Mouse (Mus musculus): ENCODE data around the gene Aqp6.

Gene Aqp6

DNA sequence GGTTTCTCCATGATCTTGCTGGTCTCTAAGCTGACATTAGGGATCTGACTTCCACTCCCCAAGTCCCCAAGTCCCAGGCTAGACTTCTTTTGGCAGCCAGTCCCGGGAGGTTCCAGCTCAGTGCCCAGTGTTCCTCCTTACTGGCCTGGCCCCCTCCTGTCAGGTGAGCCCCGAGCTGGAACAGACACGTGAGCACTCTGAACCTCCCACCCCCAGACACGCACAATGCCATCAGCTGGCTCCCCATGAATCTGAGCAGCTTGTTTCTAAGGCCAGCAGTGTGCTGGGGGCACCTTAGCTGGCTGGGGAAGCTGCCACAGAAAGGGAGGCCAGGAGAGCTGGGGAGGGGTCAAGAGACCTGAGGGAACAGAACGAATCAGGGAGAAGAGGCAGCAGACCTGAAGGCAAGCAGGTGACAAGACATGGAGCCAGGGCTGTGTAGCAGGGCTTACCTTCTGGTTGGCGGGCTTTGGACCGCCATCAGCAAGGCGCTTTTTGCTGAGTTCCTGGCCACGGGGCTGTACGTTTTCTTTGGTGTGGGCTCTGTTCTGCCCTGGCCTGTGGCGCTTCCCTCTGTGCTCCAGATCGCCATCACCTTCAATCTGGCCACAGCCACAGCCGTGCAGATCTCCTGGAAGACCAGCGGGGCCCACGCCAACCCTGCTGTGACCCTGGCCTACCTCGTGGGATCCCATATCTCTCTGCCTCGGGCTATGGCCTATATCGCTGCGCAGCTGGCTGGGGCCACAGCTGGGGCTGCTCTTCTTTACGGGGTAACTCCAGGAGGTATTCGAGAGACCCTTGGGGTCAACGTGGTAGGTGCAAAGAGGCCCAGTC, at the start of gene Aqp6:
Gene Aqp6 (plus strand): TSS at position 415 of the 837 bp plus-strand sequence.
- DNase-seq (ENCODE audit: low read depth, low spot score) = no peak

DNA sequence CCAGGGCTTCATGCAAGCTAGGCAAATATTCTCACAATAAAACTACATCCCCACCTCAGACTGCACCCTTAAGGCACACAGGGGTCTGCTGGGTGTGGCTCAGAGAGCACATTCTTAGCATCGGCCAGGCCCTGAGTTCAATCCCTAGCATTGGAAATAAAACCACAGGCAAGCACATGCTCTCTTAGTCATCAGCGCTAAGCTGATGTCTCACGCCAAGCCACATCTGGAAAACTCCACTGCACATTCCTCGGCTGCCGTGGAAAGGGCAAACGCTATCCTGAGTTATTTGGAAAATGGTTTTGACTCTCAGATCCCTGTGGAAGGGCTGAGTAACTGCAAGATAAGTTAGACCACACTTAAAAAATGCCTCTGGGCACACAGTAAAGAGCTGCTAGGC, 47.4 kb upstream of the Aqp6 start:
- DNase-seq (ENCODE audit: low read depth, low spot score) = peak; percentile 71

DNA sequence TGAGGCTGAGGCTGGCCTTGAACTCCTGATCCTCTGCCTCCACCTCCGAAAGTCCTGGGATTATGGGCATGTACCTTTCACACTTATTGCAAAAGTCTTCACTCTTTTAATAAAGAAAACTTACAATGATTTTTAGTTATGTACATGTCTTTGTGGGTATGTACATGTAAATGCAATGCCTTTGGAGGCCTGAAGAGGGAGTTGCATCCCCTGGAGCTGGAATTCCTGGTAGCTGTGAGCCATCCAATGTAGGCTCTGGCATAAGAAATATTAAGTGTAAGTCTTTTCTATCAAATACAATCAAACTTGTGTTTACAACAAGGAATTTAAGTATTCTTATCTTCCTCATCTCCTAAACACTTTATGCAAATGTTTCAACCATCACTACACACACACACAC, 42.3 kb upstream of the Aqp6 start:
- DNase-seq (ENCODE audit: low read depth, low spot score) = peak; percentile 40

DNA sequence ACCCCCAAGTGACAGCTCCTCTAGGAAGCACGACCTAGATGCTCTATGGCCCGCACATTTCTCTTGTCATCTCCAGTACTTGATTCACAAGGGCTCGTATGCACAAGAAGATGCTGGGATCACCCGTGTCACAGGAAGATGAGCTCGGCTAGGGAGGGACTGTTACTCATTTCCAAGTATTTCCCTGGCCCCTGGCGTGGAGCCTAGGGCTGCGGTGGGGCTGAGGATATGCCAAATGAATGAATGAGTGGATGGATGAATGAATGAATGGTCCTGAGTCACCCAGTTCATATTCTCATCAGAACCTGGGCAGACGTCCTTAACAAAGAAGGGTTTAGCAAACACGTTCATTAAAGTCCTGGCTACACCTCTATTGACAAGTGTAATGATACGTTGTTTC, 41.0 kb upstream of the Aqp6 start:
- DNase-seq (ENCODE audit: low read depth, low spot score) = no peak

DNA sequence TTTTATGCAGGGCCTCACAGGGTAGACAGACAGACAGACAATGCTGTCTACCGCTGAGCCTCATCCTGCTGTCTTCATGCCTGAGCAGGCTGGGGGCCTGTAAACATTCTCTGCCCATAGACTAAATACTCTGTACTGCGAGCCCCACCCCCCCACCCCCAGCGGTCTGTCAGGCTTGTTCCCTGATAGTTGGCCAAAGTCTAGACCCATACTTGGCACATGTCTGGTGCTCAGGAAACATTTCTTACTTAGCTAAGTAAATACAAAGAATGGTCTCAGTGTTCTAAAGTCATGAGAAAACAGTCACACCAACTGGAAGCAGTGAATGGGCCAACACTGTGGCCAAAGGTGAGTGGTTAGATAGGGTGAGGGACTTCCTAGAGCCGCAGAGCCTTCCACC, 33.8 kb upstream of the Aqp6 start:
- no peak for DNase-seq (ENCODE audit: low read depth, low spot score)

DNA sequence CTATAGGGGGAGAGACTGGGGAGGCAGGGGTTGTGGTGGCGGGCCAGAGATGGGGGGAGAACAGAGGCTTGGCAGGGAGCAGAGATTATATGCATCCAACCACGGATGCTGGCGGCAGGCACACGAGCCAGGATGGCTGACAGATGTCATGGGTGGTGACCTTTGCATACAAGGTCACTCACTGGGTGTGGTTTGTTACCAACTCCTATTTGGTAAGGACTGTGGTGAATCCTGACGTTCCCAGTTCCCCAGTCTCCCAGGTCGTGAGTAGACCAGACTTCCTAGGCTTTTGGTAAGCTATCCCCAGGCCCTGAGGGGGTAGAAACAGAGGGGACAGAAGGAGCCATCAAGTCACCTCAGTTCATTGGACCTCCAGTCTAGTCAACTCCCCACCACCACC, 32.5 kb upstream of the Aqp6 start:
- no peak for DNase-seq (ENCODE audit: low read depth, low spot score)

DNA sequence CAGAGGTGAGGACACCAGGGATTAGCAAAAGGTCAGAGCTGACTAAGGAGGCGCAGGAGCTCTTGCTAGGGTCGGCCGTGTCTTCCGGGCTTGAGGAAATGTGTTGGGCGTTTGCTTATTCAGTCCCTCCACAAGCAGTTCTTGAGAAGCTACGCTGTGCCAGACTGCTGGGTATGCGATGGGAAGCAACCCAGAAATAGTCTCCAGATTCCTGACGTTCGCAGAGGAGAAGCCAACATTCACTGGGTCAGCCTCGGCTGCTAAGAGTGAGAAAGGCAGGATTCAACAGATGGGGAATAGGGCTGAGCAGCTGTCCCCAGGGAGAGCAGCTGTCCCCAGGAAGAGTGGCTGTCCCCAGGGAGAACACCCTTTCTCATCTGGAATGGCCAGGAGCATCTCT, 32.1 kb upstream of the Aqp6 start:
- no peak for DNase-seq (ENCODE audit: low read depth, low spot score)

DNA sequence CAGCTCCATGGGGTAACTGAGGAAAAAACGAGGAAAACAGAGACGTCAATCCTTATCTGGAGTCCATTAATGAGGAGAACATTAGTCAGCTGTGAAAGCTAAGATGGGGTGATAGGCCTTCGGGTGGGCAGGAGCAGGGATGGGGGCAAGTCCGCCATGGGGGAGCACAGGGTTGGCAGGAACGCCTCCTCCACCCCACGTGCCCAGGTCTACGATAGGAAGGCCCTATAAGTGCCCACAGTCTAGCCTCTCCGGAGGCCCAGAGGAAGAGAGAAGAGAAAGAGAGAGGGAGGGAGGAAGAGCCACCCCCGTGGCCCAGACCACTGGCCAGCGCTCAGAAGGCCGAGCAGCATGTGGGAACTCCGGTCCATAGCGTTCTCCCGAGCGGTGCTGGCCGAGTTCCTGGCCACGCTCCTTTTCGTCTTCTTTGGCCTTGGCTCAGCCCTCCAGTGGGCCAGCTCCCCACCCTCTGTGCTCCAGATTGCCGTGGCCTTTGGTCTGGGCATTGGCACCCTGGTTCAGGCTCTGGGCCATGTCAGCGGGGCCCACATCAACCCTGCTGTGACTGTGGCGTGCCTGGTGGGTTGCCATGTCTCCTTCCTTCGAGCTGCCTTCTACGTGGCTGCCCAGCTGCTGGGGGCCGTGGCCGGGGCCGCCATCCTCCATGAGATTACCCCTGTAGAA, 22.3 kb upstream of the Aqp6 start, which contains the start of gene Aqp2:
Gene Aqp2 (plus strand): TSS at position 254 of the 684 bp plus-strand sequence.
- no peak for DNase-seq (ENCODE audit: low read depth, low spot score)

DNA sequence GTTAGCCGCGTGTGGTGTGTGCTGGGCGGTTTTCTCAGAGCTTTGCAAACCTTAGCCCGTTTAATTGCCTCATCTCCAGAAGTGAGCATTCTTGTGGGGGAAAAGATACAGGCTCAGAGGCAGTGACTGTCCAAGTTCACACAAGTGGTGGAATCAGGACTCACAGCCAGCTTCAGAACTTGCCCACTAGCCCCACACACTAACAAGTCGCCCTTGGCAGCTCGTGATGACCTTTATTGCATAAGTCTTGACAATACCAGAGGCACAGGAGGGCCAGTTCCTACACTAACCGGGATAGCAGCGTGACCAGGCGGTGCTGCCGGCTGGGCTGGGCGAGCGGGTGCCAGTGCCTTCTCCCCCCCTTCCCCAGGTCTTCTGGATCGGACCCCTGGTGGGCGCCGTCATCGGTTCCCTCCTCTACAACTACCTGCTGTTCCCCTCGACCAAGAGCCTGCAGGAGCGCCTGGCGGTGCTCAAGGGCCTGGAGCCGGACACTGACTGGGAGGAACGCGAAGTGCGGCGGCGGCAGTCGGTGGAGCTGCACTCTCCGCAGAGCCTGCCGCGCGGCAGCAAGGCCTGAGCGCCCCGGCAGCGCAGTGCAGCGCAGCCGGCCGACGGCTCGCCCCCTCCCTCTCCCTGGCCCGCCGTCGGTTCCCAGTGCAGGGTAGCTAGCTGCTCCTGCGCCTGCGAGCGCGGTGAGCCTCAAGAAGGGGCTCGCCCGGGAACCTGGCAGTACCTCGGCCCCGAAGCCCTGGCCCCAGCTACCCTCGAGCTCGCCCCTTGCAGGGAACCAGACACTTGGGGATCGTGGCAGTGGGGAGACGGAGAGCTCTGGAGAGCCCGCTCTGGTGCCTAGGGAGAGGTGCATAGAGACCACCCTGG, 17.5 kb upstream of the Aqp6 start:
- peak; percentile 54 for DNase-seq (ENCODE audit: low read depth, low spot score)

DNA sequence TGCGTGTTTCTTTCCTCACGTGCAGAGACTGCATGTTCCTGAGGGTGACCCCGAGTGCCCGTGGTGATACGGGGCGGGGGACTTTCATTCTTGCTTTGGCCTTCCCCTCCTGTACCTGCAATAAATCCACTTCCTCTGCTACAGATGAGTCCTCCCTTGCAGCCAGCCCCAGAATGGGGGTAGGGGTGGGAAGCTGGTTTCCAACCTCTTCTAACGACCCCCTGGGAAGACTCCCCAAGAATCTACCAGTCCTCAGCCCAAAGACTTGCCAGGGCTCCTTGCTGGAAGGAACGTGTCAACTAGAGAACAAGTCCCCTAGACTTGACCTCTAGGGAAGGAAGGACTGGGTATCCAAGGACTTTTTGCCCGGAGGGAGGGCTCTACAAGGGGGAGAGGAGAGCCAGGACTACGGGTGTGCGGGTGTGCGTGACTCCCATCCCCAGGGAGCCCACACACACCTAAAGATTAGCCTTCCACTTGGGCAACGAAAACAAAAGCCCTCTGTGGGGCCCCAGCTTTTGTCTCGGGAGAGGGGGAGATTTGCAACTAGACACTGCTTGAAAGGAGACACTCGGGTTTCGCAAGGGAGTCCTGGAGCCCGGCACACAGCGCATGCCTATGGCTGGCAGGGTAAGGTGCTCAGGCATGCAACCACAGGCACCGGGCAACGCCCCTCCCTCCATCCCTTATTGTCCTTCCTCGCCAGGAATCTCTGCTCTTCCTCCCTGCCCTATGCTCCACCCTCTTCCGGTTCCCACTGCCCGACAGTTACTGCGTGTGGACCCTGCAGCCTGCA, 16.6 kb upstream of the Aqp6 start:
- peak; percentile 84 for DNase-seq (ENCODE audit: low read depth, low spot score)

DNA sequence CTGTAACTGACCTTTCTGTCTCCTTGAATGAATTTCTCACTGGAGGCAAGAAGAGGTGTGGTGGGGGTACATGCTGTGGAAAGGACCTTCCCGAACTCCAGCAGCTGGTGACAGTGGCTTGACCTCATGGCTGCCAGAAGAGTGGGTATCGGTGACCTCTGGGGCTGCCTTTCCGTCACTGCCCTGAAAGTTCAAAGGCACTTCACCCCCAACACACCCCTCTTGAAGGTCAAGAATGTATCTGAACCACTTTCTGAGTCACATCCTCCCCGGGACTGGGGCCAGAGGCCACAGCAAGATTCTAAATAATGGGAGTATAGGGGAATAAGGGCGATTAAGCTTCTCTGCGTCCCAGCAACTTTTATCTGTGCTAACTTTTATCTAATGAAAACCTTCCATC, 15.5 kb upstream of the Aqp6 start:
- DNase-seq (ENCODE audit: low read depth, low spot score) = no peak

DNA sequence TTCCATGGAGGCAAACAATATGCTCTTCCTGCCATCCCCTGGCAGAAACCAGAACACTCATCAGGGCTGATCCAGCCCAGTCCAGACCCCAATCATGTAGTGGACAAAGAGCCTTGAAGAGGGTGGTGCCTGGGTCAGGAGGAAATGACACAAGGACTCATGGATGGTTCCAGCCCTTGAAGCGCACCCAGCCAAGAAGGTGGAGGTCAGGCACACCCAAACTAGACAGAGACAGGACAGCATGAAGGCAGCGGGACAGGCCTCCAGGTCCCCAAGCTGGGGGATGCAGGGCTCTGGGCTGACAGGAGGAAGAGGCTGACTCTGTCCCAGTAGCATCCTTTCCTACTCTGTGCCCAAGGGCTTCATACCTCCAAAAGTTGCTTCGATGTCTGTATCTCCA, 14.7 kb upstream of the Aqp6 start:
- no peak for DNase-seq (ENCODE audit: low read depth, low spot score)

DNA sequence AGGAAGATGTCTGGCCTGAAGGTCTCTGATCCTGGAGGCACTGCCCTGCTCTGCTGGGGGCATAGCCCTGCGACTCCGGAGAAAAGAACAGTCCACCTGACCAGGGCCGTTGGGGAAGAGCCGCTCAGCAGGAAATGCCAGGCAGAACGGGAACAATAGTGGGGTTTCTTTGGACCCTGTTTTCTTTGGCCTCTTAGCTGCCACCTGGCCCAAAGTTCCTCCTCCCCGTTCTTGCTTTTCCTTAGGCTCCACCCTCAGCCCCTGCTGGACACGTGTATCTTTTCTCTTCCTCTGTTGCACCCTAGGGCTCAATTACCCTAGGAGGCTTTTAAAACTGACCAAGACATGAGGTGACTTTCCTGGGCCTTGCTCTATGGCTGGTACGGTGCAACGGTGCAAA, 12.0 kb upstream of the Aqp6 start:
- DNase-seq (ENCODE audit: low read depth, low spot score) = no peak

DNA sequence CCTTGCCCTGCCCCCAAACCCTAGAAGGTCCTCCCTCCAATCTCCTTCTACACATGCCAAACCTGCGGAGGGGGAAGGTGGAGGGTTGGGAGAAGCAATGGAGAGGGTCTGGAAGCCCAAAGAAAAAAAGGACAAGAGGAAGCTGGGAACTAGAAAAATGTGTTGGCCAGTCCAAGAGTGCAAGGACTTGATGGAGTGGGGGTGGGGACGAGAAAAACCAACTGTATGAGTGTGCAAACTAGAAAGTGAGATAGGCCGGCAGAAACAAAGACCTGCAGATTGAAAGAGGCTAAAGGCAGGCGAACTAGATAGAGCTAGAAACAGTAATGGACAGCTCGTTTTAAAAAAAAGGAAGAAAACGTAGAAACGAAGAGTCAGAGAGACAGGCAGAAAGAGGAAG, 11.5 kb upstream of the Aqp6 start:
- DNase-seq (ENCODE audit: low read depth, low spot score) = no peak

DNA sequence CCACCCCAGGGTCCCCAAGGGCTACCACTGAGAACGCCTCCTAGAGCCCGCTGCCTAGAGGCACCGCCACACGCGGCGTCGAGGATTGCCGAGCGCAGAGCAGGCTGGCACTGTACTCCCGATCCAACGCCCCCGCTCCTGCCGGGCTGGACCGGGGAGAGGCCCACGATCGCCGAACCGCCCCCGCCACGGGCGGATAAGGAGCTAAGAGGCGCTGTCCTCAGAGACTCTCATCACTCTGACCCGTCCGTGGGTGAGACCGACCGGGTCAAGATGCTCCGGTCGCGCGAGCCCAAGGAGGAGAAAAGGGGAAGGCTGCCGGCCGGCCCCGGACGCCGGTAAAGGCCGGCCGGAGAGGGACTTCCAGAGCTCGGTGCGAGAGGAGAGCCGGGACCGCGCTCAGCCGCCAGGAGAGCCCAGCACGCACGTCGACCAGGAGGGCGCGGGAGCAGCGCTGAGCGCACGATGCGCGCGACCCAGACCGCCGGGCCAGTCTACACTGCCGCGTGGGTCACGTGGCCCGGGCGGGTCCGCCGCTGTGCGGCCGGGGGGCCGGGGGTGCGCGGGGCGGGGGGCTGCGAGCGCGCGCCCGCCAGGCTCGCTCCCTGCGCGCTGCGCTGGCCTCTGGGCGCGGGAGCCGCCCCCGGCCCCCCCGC, 10.6 kb upstream of the Aqp6 start, which contains the start of gene Aqp5:
Gene Aqp5 (plus strand): TSS at position 354 of the 656 bp plus-strand sequence.
- DNase-seq (ENCODE audit: low read depth, low spot score) = peak; percentile 45

DNA sequence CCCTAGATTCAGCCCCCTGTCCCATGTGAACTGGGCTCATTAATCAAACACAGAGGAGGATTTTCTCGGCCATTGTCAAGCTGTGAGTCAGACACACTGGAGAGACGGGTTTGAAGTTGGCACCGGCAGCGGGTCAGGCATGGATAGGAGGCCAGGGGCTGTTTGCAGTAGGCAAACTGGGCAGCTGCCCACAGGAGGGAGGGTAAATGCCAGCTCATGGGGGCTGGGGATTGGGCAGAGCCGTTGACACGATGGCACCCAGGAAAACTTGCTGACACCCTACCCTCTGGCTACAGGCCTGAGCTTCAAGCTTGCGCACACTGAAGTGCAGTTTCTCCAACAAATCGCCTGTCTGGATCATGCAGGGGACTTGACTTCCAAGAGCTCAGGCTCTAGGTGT, 9.0 kb upstream of the Aqp6 start:
- DNase-seq (ENCODE audit: low read depth, low spot score) = no peak

DNA sequence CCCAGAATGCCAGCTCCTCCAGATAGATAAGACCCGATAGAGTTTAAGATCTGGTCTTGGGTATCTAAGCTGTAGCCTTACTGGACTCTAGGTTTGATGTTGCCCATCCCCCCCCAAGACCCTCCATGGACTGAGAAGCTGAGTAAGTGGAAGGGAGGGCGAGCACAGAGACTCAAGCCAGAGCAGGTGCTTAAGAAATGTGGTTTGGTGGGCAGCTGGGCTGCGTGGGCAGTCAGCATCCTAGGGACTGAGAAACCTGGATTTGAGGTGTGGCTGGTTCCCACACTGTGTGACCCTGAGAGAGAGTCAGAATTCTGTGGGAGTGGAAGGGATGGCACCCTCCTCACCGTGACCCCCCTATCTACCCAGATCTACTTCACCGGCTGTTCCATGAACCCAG, 8.3 kb upstream of the Aqp6 start:
- no peak for DNase-seq (ENCODE audit: low read depth, low spot score)

DNA sequence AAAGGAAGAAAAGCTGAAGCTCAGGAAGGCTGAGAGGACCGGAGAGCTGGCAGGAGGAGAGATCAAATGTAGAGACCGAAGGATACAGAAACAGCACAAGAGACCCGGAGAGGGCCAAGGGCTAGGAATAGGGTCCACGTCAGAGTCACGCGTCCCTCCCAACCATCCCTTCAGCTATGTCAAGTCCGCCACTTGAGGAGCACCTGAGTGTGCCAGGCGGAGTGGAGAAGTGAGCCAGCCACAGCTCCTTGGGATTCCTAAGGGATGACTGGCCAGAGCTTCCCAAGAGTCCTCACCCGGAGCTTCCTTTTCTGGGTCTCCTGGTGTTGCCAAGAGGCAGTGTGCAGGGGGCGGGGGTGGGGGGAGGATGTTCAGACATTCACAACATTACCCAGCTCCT, 6.2 kb upstream of the Aqp6 start:
- DNase-seq (ENCODE audit: low read depth, low spot score) = no peak

DNA sequence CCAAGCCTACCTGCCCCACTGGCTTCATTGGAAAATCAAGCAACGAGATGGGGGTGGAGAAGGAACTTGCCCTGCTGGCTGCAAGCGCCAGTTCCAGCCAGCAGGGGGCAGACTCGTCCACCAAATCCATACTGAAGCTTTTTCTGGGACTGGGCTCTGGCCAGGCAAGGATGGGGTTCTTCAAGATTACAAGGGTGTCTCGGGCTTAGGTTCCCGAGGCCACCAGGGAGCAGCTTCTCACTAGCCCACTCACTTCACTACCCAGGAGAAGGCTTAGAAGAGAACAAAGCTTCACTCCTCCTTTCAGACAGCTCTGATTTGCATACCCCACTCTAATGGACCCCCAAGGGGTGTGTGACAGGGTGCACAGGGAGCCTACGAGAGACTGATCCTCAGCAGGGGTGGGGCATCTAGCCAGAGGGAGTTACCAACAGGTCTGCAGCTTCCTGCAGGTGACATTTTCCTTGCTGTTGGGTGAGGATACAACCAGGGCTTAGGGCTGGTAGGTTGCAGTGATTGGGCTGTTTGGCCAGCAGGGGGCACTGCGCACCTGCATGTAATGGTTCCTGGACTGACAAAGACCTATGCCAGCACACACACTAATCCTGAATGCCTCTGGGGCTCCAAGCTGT, 5.0 kb upstream of the Aqp6 start:
- peak; percentile 91 for DNase-seq (ENCODE audit: low read depth, low spot score)

DNA sequence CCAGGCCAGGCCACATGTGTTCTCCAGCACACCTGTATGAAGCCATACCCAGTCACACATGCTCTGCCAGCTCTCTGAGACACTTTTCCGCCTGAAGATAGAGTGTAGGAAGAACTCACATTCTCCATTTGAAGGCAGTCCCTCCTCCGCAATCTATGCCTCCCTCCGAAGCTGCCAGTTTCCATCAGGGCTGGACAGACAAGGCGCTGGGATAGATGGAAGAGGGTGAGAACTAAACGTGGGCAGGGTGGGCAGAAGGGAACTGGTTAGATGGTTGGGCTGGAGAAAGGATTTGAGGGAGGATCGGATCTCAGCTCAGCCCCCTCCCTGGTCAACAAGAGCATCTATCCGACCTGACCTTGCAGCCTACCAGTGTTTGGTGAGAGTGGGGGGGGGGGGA, 4.4 kb upstream of the Aqp6 start:
- DNase-seq (ENCODE audit: low read depth, low spot score) = no peak
